Mouse (Mus musculus): ENCODE results near the gene Ppp1r11. TPM values are rescaled to one million over a fixed set of nuclear protein-coding genes. Genes with fewer than 3 reads are reported as not detected.
A peak's percentile ranks its signal among the peaks of the same experiment; 100 is the strongest.

The Ppp1r11 gene
- total and polyA plus RNA-seq, 2 experiments from 2014 or later: 29.6 to 84.4 TPM

DNA sequence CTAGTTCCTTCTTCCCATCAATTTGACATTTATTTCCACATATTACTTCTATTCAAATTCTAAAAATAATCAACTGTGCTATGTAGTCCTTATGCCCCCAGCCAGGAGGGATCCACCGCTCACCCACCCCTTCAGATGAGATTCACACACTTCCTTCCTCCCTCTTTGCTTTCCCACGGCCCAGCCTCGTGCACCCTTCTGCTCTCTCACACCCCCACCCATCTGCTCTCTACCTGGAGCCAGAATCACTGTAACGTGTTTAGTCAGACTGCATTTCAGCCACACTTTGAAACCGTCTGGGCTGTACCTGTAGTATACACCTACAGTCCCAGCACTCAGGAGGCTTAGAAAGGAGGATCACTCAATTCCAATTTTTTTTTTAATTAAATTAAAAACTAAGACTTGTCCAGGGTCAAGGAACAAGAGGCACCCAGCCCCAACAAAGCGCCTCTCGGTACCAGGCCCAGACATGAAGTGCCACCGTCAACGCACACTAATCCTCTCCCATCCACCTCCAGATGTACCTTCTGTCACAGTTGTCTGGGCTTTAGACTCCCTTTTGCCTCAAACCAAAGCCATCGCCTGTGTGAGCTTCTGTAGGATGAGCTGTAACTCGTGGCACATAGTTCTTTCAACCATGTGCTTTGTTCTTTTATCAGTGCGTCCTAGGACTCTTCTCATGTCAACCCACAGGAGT is 22.2 kb downstream of the Ppp1r11 start:
- H3K9me3 ChIP-seq (replicated peaks; ENCODE audit: control insufficient read depth, low read length): no peaks in the 10 kb centered on the region
- no peak for ATAC-seq (ENCODE audit: insufficient read depth, low read depth)
- no peak overlapping the region for H3K4me2 ChIP-seq (ENCODE audit: low read depth, low read length)

DNA sequence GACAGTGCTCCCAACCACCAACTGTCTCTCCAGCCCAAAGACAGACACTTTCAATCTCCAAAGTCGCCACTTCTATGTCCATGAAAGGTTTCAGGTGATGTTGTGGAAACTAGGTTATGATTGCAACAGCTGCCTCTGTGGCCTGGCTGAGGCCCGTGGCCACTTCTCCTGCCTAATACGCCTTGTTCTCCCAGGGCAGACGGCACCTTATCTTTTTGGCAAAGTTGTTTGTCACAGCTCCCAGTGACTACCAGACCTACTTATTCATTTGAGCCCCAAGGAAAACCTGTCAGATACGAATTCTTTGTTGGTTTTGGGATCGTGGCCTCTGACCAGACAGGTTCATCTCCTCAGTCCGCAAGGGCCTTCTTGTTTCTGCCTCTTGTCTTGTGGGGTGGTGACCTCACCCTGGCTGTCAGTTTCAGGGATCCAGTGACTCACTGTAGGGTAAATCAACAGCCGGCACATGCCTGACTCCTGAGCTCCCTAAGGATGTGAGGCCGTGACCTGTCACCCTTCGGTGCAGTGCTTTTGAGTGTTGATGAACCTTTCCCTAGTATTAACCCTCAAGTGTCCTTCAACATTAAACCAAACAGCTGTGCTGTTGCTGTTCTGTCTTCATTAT is 23.9 kb downstream of the Ppp1r11 start:
- TF ChIP-seq CTCF (IDR thresholded peaks at IDR 0.05; ENCODE audit: low read depth): no peak
- TF ChIP-seq EP300 (IDR thresholded peaks at IDR 0.05; ENCODE audit: low read depth): no peak
- 24% methylated on average over 10 of the region's 10 CpGs for WGBS
- H3K4me2 ChIP-seq (ENCODE audit: low read depth, low read length): no peak overlapping the region
- H3K9ac ChIP-seq (replicated peaks; ENCODE audit: low read depth, low read length): no peak overlapping the region
- no peak overlapping the region for H3K4me3 ChIP-seq (ENCODE audit: low read depth, low read length)
- no peaks in the 10 kb centered on the region for H3K36me3 ChIP-seq (replicated peaks; ENCODE audit: control insufficient read depth, insufficient read depth, low read length)
- 0 out of 2 replicates have a peak, but pooled peaks cover 13% of the 10 kb centered on the region for H3K4me1 ChIP-seq (ENCODE audit: control insufficient read depth, insufficient read depth)
- DNase-seq (ENCODE audit: low spot score): no peak
- no peaks in the 10 kb centered on the region for H3K27me3 ChIP-seq (ENCODE audit: control insufficient read depth, insufficient read depth, low read length)
- no peak for ATAC-seq (ENCODE audit: insufficient read depth, low read depth)
- no peaks in the 10 kb centered on the region for H3K9me3 ChIP-seq (replicated peaks; ENCODE audit: control insufficient read depth, low read length)
- no peak overlapping the region for H3K27ac ChIP-seq (ENCODE audit: low read depth)

More for the DNA sequence above, 22.2 kb downstream of the Ppp1r11 start:
- Histone ChIP-seq H3K9ac (replicated peaks; ENCODE audit: low read depth, low read length) (no peak overlapping the region), H3K4me1 (ENCODE audit: control insufficient read depth, insufficient read depth) (0 out of 2 replicates have a peak, but pooled peaks cover 13% of the 10 kb centered on the region), H3K4me3 (ENCODE audit: low read depth, low read length) (no peak overlapping the region), H3K27me3 (ENCODE audit: control insufficient read depth, insufficient read depth, low read length) (no peaks in the 10 kb centered on the region), H3K27ac (ENCODE audit: low read depth) (peak overlapping the region; percentile 34), H3K36me3 (replicated peaks; ENCODE audit: control insufficient read depth, insufficient read depth, low read length) (no peaks in the 10 kb centered on the region)
- no peak for DNase-seq (ENCODE audit: low spot score)
- TF ChIP-seq CTCF (IDR thresholded peaks at IDR 0.05; ENCODE audit: low read depth): no peak
- TF ChIP-seq EP300 (IDR thresholded peaks at IDR 0.05; ENCODE audit: low read depth): no peak
- 61% methylated on average over 12 of the region's 12 CpGs for WGBS

DNA sequence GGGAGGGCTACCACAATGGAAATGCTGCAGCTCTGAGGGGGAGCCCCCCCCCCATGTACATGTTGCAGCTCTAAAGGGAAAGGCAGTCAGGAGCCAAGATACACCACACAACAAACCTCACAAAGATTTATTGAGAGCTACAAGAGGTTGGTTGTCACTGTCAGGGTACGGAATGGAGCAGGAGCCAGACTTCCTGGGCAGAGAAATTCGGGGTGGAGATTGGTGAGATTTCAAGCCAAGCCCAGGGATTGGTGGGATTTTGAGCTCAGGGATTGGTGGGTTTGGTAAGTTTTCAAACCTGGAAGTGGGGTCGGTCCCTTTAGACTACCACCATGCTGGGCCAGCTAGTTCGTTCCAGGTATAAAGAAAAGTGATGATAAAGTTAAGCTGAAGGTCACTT is 28.1 kb downstream of the Ppp1r11 start:
- Histone ChIP-seq H3K9me3 (replicated peaks; ENCODE audit: control insufficient read depth, low read length) (no peaks in the 10 kb centered on the region), H3K4me1 (ENCODE audit: control insufficient read depth, insufficient read depth) (no peaks in the 10 kb centered on the region), H3K36me3 (replicated peaks; ENCODE audit: control insufficient read depth, insufficient read depth, low read length) (no peaks in the 10 kb centered on the region), H3K27me3 (ENCODE audit: control insufficient read depth, insufficient read depth, low read length) (0 out of 2 replicates have a peak, but pooled peaks cover 7% of the 10 kb centered on the region), H3K4me2 (ENCODE audit: low read depth, low read length) (no peak overlapping the region), H3K27ac (ENCODE audit: low read depth) (no peak overlapping the region), H3K4me3 (ENCODE audit: low read depth, low read length) (no peak overlapping the region), H3K9ac (replicated peaks; ENCODE audit: low read depth, low read length) (no peak overlapping the region)
- TF ChIP-seq EP300 (IDR thresholded peaks at IDR 0.05; ENCODE audit: low read depth) (no peak), CTCF (IDR thresholded peaks at IDR 0.05; ENCODE audit: low read depth) (no peak)
- 50% methylated on average over 4 of the region's 4 CpGs for WGBS
- DNase-seq (ENCODE audit: low spot score): no peak
- no peak for ATAC-seq (ENCODE audit: insufficient read depth, low read depth)

DNA sequence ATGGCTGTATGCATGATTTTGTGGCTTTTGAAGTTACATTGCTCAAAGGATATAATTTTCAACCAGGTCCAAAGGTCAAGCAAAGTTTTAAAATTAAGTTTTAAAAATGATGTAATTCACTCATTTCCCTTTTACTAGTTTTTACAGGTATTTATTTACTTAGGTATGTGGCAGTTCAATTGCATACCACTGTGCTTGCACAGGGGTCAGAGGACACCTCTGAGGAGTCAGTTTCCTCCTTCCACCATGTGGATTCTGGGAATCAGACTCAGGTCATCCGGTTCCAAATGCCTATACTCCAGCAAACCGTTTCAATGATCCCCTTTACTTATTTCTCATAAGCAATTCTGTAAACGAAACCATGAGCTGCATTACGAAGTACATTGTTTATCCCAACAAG is 28.8 kb downstream of the Ppp1r11 start:
- DNase-seq (ENCODE audit: low spot score) (no peak), ATAC-seq (ENCODE audit: insufficient read depth, low read depth) (no peak)
- no peak for TF ChIP-seq CTCF (IDR thresholded peaks at IDR 0.05; ENCODE audit: low read depth)
- TF ChIP-seq EP300 (IDR thresholded peaks at IDR 0.05; ENCODE audit: low read depth): no peak
- WGBS: 74% methylated on average over 4 of the region's 4 CpGs
- Histone ChIP-seq H3K4me2 (ENCODE audit: low read depth, low read length) (no peak overlapping the region), H3K9me3 (replicated peaks; ENCODE audit: control insufficient read depth, low read length) (no peaks in the 10 kb centered on the region), H3K4me1 (ENCODE audit: control insufficient read depth, insufficient read depth) (no peaks in the 10 kb centered on the region), H3K36me3 (replicated peaks; ENCODE audit: control insufficient read depth, insufficient read depth, low read length) (no peaks in the 10 kb centered on the region), H3K27ac (ENCODE audit: low read depth) (no peak overlapping the region), H3K4me3 (ENCODE audit: low read depth, low read length) (no peak overlapping the region), H3K27me3 (ENCODE audit: control insufficient read depth, insufficient read depth, low read length) (0 out of 2 replicates have a peak, but pooled peaks cover 7% of the 10 kb centered on the region), H3K9ac (replicated peaks; ENCODE audit: low read depth, low read length) (no peak overlapping the region)

DNA sequence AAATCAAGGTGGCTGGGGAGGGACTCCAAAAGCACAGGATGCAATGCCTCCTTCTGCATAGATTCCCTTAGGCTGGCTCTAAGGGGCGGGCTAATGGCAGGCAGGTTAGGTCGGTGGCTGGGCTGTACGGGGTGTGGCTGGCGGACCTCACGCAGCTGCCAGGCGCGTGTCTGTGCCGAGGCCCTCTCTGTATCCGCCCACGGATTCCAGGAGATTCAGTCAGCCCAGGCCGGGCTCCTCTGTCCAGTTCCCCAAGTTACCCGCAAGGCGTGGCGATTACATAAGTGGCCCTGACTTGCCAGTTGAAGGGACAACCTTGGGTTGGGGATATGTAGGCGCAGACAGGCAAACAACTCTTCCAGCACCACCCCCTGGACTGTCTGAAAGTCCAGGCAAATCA is 31.3 kb downstream of the Ppp1r11 start:
- Histone ChIP-seq H3K27me3 (ENCODE audit: control insufficient read depth, insufficient read depth, low read length) (peaks cover 21% of the 10 kb centered on the region; the same call in 1 of the 2 replicates), H3K9ac (replicated peaks; ENCODE audit: low read depth, low read length) (no peak overlapping the region), H3K27ac (ENCODE audit: low read depth) (no peak overlapping the region), H3K36me3 (replicated peaks; ENCODE audit: control insufficient read depth, insufficient read depth, low read length) (no peaks in the 10 kb centered on the region), H3K9me3 (replicated peaks; ENCODE audit: control insufficient read depth, low read length) (no peaks in the 10 kb centered on the region), H3K4me2 (ENCODE audit: low read depth, low read length) (no peak overlapping the region), H3K4me3 (ENCODE audit: low read depth, low read length) (no peak overlapping the region), H3K4me1 (ENCODE audit: control insufficient read depth, insufficient read depth) (no peaks in the 10 kb centered on the region)
- 46% methylated on average over 15 of the region's 15 CpGs for WGBS
- no peak for DNase-seq (ENCODE audit: low spot score)
- ATAC-seq (ENCODE audit: insufficient read depth, low read depth): no peak
- no peak for TF ChIP-seq EP300 (IDR thresholded peaks at IDR 0.05; ENCODE audit: low read depth)
- no peak for TF ChIP-seq CTCF (IDR thresholded peaks at IDR 0.05; ENCODE audit: low read depth)
